Mouse (Mus musculus) liver, embryonic 12.5 days (tissue): Measurements from ENCODE around the gene Bco2. TPM values are rescaled to one million over a fixed set of nuclear protein-coding genes. Genes with fewer than 3 reads are reported as not detected.

Source experiments
- ATAC-seq: fragments of 200-750 bp; cut with Nextera tagmentation; 2 replicates; pipeline ENCODE4 v1.8.0; 2017; ENCODE audit warnings: moderate number of reproducible peaks, mild to moderate bottlenecking, moderate library complexity
- H3K27ac ChIP-seq: fragments of 300-500 bp; sonication (generic); 2 replicates; pipeline ENCODE4 v1.5.1; 2016; ENCODE audit warnings: mild to moderate bottlenecking
- H3K27me3 ChIP-seq: fragments of 300-500 bp; sonication (generic); replicated peaks from 2 replicates; pipeline ENCODE4 v1.6.1; 2016; ENCODE audit warnings: mild to moderate bottlenecking, moderate library complexity
- H3K36me3 ChIP-seq: fragments of 300-500 bp; sonication (generic); 2 replicates; pipeline ENCODE4 v1.6.1; 2016; ENCODE audit warnings: mild to moderate bottlenecking, moderate library complexity
- H3K4me1 ChIP-seq: fragments of 300-500 bp; sonication (generic); 2 replicates; pipeline ENCODE4 v1.6.1; 2016
- H3K4me2 ChIP-seq: fragments of 300-500 bp; sonication (generic); 2 replicates; pipeline ENCODE4 v1.6.1; 2016; ENCODE audit warnings: mild to moderate bottlenecking, moderate library complexity
- H3K4me3 ChIP-seq: fragments of 300-500 bp; sonication (generic); 2 replicates; pipeline ENCODE4 v1.5.1; 2016; ENCODE audit warnings: mild to moderate bottlenecking, moderate library complexity
- H3K9ac ChIP-seq: fragments of 300-500 bp; sonication (generic); 2 replicates; pipeline ENCODE4 v1.6.1; 2016; ENCODE audit warnings: mild to moderate bottlenecking, moderate library complexity
- H3K9me3 ChIP-seq: fragments of 300-500 bp; sonication (generic); replicated peaks from 2 replicates; pipeline ENCODE4 v1.6.1; 2016; ENCODE audit warnings: mild to moderate bottlenecking, moderate library complexity
- WGBS: fragments of 180-500 bp; shearing (Covaris S2); methylation state at CpG from one replicate; pipeline ENCODE4 v1.1.7; 2016; ENCODE audit not compliant: insufficient replicate concordance; 5-methylcytosine and 5-hydroxymethylcytosine counted together
- polyA plus RNA-seq: library from polyadenylated mRNA; unstranded; fragments of >200 nt; fragmentation: Nextera tagmentation; extraction: Ambion mirVana; gene quantifications from 2 replicates; pipeline ENCODE4 v1.2.1, GENCODE M21; 2016

Gene Bco2
- polyA plus RNA-seq, 1 experiment from 2014 or later, result 0.18 TPM

- Histone ChIP-seq H3K36me3 (no peaks in the 10 kb centered on the region), H3K4me1 (no peaks in the 10 kb centered on the region), H3K9me3 (no peaks in the 10 kb centered on the region), H3K4me3 (no peak overlapping the region), H3K9ac (no peak overlapping the region), H3K4me2 (no peak overlapping the region), H3K27ac (no peak overlapping the region), H3K27me3 (0 out of 2 replicates have a peak, but pooled peaks cover 3% of the 10 kb centered on the region)
- WGBS, result 28% methylated on average over 2 of the region's 2 CpGs
- ATAC-seq, result no peak
Measured at GRCm38 (mm10) chr9:50553547-50553946, 1.4 kb downstream of the Bco2 start.

- H3K4me2 ChIP-seq, result no peak overlapping the region
- H3K9me3 ChIP-seq, result no peaks in the 10 kb centered on the region
- WGBS, result 39% methylated on average over 5 of the region's 5 CpGs
- no peak for ATAC-seq
- 0 out of 2 replicates have a peak, but pooled peaks cover 3% of the 10 kb centered on the region for H3K27me3 ChIP-seq
- H3K27ac ChIP-seq, result no peak overlapping the region
- no peak overlapping the region for H3K9ac ChIP-seq
- no peak overlapping the region for H3K4me3 ChIP-seq
- H3K36me3 ChIP-seq, result no peaks in the 10 kb centered on the region
- no peaks in the 10 kb centered on the region for H3K4me1 ChIP-seq
Measured at GRCm38 (mm10) chr9:50552206-50552605, 2.8 kb downstream of the Bco2 start.

- Histone ChIP-seq H3K27me3 (no peaks in the 10 kb centered on the region), H3K9ac (no peak overlapping the region), H3K27ac (no peak overlapping the region), H3K4me3 (no peak overlapping the region), H3K36me3 (no peaks in the 10 kb centered on the region), H3K9me3 (no peaks in the 10 kb centered on the region), H3K4me2 (no peak overlapping the region), H3K4me1 (no peaks in the 10 kb centered on the region)
- ATAC-seq, result no peak
- 69% methylated on average over 4 of the region's 4 CpGs for WGBS
Measured at GRCm38 (mm10) chr9:50548936-50549335, 6.0 kb downstream of the Bco2 start.

- H3K4me3 ChIP-seq, result no peak overlapping the region
- H3K4me1 ChIP-seq, result no peaks in the 10 kb centered on the region
- H3K4me2 ChIP-seq, result no peak overlapping the region
- no peak overlapping the region for H3K27ac ChIP-seq
- no peaks in the 10 kb centered on the region for H3K9me3 ChIP-seq
- no peak overlapping the region for H3K9ac ChIP-seq
- WGBS, result 33% methylated on average over 5 of the region's 5 CpGs
- ATAC-seq, result no peak
- no peaks in the 10 kb centered on the region for H3K27me3 ChIP-seq
- H3K36me3 ChIP-seq, result no peaks in the 10 kb centered on the region
Measured at GRCm38 (mm10) chr9:50547859-50548478, 7.0 kb downstream of the Bco2 start.

GRCm38 (mm10) chr9:50542401-50542800, 12.6 kb downstream of the Bco2 start:
- Histone ChIP-seq H3K27me3 (no peaks in the 10 kb centered on the region), H3K9ac (no peak overlapping the region), H3K4me3 (no peak overlapping the region), H3K4me2 (no peak overlapping the region), H3K36me3 (no peaks in the 10 kb centered on the region), H3K9me3 (no peaks in the 10 kb centered on the region), H3K27ac (no peak overlapping the region), H3K4me1 (peaks cover 9% of the 10 kb centered on the region; the same call in 1 of the 2 replicates)
- WGBS, result 62% methylated on average over 9 of the region's 9 CpGs
- no peak for ATAC-seq

- Histone ChIP-seq H3K4me3 (no peak overlapping the region), H3K27ac (no peak overlapping the region), H3K36me3 (no peaks in the 10 kb centered on the region), H3K4me2 (no peak overlapping the region), H3K27me3 (no peaks in the 10 kb centered on the region), H3K9me3 (no peaks in the 10 kb centered on the region), H3K4me1 (peaks cover 9% of the 10 kb centered on the region; the same call in 1 of the 2 replicates), H3K9ac (no peak overlapping the region)
- 33% methylated on average over 7 of the region's 7 CpGs for WGBS
- no peak for ATAC-seq
Measured at GRCm38 (mm10) chr9:50540170-50540569, 14.8 kb downstream of the Bco2 start.

- Histone ChIP-seq H3K4me1 (peaks cover 19% of the 10 kb centered on the region; the same call in 1 of the 2 replicates), H3K27ac (no peak overlapping the region), H3K27me3 (no peaks in the 10 kb centered on the region), H3K9me3 (no peaks in the 10 kb centered on the region), H3K36me3 (no peaks in the 10 kb centered on the region), H3K4me2 (no peak overlapping the region), H3K4me3 (no peak overlapping the region), H3K9ac (no peak overlapping the region)
- 39% methylated on average over 4 of the region's 4 CpGs for WGBS
- no peak for ATAC-seq
Measured at GRCm38 (mm10) chr9:50537295-50537694, 17.7 kb downstream of the Bco2 start.

GRCm38 (mm10) chr9:50536603-50537135, 18.3 kb downstream of the Bco2 start:
- ATAC-seq, result no peak
- no peak overlapping the region for H3K4me2 ChIP-seq
- 46% methylated on average over 7 of the region's 7 CpGs for whole genome bisulfite sequencing
- H3K9ac ChIP-seq, result no peak overlapping the region
- no peaks in the 10 kb centered on the region for H3K27me3 ChIP-seq
- H3K4me3 ChIP-seq, result no peak overlapping the region
- no peaks in the 10 kb centered on the region for H3K9me3 ChIP-seq
- H3K27ac ChIP-seq, result no peak overlapping the region
- H3K36me3 ChIP-seq, result no peaks in the 10 kb centered on the region
- peaks cover 19% of the 10 kb centered on the region; the same call in 1 of the 2 replicates for H3K4me1 ChIP-seq

GRCm38 (mm10) chr9:50535930-50536329, 19.1 kb downstream of the Bco2 start:
- WGBS, result 74% methylated on average over 5 of the region's 5 CpGs
- Histone ChIP-seq H3K9ac (no peak overlapping the region), H3K27me3 (no peaks in the 10 kb centered on the region), H3K4me1 (peaks cover 19% of the 10 kb centered on the region; the same call in 1 of the 2 replicates), H3K4me2 (no peak overlapping the region), H3K36me3 (no peaks in the 10 kb centered on the region), H3K27ac (no peak overlapping the region), H3K4me3 (no peak overlapping the region), H3K9me3 (no peaks in the 10 kb centered on the region)
- no peak for ATAC-seq

GRCm38 (mm10) chr9:50533791-50534190, 21.2 kb downstream of the Bco2 start:
- WGBS, result 64% methylated on average over 3 of the region's 3 CpGs
- peaks cover 15% of the 10 kb centered on the region; the same call in 1 of the 2 replicates for H3K4me1 ChIP-seq
- 0 out of 2 replicates have a peak overlapping the region, but pooled peaks have one; percentile 7 for H3K27ac ChIP-seq
- H3K36me3 ChIP-seq, result no peaks in the 10 kb centered on the region
- H3K4me3 ChIP-seq, result no peak overlapping the region
- no peaks in the 10 kb centered on the region for H3K9me3 ChIP-seq
- peak overlapping the region; percentile 26 for H3K4me2 ChIP-seq
- ATAC-seq, result no peak
- no peaks in the 10 kb centered on the region for H3K27me3 ChIP-seq
- H3K9ac ChIP-seq, result no peak overlapping the region

- Histone ChIP-seq H3K9me3 (no peaks in the 10 kb centered on the region), H3K4me1 (0 out of 2 replicates have a peak, but pooled peaks cover 10% of the 10 kb centered on the region), H3K27me3 (no peaks in the 10 kb centered on the region), H3K4me3 (no peak overlapping the region), H3K36me3 (no peaks in the 10 kb centered on the region), H3K4me2 (peak overlapping the region; percentile 26), H3K27ac (0 out of 2 replicates have a peak overlapping the region, but pooled peaks have one; percentile 7), H3K9ac (no peak overlapping the region)
- WGBS, result 38% methylated on average over 11 of the region's 11 CpGs
- no peak for ATAC-seq
Measured at GRCm38 (mm10) chr9:50533328-50533727, 21.7 kb downstream of the Bco2 start.

- Histone ChIP-seq H3K27ac (no peak overlapping the region), H3K27me3 (no peaks in the 10 kb centered on the region), H3K9me3 (no peaks in the 10 kb centered on the region), H3K4me1 (peaks cover 27% of the 10 kb centered on the region), H3K4me2 (no peak overlapping the region), H3K9ac (no peak overlapping the region), H3K36me3 (no peaks in the 10 kb centered on the region), H3K4me3 (no peak overlapping the region)
- 34% methylated on average over 2 of the region's 2 CpGs for WGBS
- ATAC-seq, result no peak
Measured at GRCm38 (mm10) chr9:50530890-50531289, 24.1 kb downstream of the Bco2 start.
